Mouse (Mus musculus): ENCODE data around the gene Pcnx. TPM values are rescaled to one million over a fixed set of nuclear protein-coding genes. Genes with fewer than 3 reads are reported as not detected.

Gene Pcnx
- total and polyA plus RNA-seq, 2 experiments from 2014 or later: 7.8 to 42.4 TPM

- no peaks in the 10 kb centered on the region for H3K27me3 ChIP-seq (ENCODE audit: insufficient read depth, low read length)
- no peak overlapping the region for H3K9ac ChIP-seq (replicated peaks; ENCODE audit: low read length)
- no peaks in the 10 kb centered on the region for H3K9me3 ChIP-seq (ENCODE audit: low read length)
- 84% methylated on average over 4 of the region's 4 CpGs for WGBS
- H3K4me2 ChIP-seq (ENCODE audit: low read depth, low read length): no peak overlapping the region
- ATAC-seq (no peak), DNase-seq (ENCODE audit: low spot score) (no peak)
- H3K4me3 ChIP-seq (ENCODE audit: low read length): no peak overlapping the region
- no peaks in the 10 kb centered on the region for H3K36me3 ChIP-seq (ENCODE audit: insufficient read depth, low read length)
- no peak for TF ChIP-seq CTCF (IDR thresholded peaks at IDR 0.05; ENCODE audit: low read depth)
- H3K4me1 ChIP-seq (ENCODE audit: insufficient read depth, low read length): no peaks in the 10 kb centered on the region
- H3K27ac ChIP-seq: no peak overlapping the region
Measured at GRCm38 (mm10) chr12:81822176-81822575, 37.6 kb upstream of the Pcnx start.

DNA sequence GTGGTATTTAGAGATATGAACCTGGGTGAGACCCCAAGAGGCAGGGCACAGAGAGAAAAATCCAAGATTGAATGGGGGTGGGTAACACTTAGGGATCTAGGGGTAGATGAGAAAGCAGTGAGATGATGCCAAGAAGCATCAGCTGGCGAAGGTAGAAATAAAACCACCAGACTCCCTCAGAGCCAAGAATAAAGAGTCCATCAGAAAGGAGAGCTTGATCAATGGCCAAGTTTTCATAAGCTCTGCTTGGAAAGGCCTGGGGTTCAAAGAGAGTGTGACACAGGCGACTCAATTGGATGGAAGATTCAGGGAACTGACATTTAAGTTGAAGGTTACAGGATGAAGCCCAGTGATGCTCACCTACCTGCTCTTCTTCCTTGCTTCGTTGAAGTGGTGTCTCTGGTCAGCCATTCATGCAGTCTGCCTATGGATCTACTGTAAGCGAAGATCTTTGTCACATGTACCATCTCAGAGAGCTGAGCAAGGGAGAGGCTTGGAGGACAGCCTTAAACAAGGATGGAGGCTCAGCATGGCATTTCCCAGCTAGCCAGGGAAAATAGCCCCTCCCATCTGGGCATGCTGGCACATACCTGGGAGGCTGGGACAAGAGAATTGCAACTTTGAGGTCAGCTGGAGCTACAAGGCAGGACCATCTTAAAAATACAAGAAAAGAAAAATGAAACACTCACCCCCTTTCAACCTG, 36.9 kb upstream of the Pcnx start:
- Histone ChIP-seq H3K4me2 (ENCODE audit: low read depth, low read length) (no peak overlapping the region), H3K27me3 (ENCODE audit: insufficient read depth, low read length) (no peaks in the 10 kb centered on the region), H3K4me1 (ENCODE audit: insufficient read depth, low read length) (no peaks in the 10 kb centered on the region), H3K4me3 (ENCODE audit: low read length) (no peak overlapping the region), H3K36me3 (ENCODE audit: insufficient read depth, low read length) (no peaks in the 10 kb centered on the region), H3K9me3 (ENCODE audit: low read length) (no peaks in the 10 kb centered on the region), H3K9ac (replicated peaks; ENCODE audit: low read length) (no peak overlapping the region), H3K27ac (no peak overlapping the region)
- no peak for ATAC-seq
- no peak for TF ChIP-seq CTCF (IDR thresholded peaks at IDR 0.05; ENCODE audit: low read depth)
- WGBS: 84% methylated on average over 4 of the region's 4 CpGs
- no peak for DNase-seq (ENCODE audit: low spot score)

DNA sequence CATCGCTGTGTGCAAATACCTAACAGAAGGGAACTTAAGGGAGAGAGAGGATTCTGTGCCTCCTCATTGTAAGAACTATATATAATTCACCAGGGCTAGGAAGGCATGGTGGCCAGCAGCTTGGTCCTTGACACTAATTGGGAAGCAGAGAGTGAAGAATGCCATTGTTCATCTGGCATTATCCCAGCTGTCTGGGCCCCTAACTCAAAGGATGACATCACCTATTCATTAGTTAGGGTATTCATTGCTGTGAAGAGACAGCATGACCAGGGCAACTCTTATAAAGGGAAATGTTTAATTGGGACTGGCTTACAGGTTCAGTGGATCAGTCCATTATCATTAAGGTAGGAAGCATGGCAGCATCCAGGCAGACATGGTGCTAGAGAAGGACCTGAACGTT, 31.5 kb upstream of the Pcnx start:
- H3K4me2 ChIP-seq (ENCODE audit: low read depth, low read length): no peak overlapping the region
- WGBS: 75% methylated on average over 2 of the region's 2 CpGs
- H3K4me3 ChIP-seq (ENCODE audit: low read length): no peak overlapping the region
- no peaks in the 10 kb centered on the region for H3K27me3 ChIP-seq (ENCODE audit: insufficient read depth, low read length)
- ATAC-seq (no peak), DNase-seq (ENCODE audit: low spot score) (no peak)
- no peak for TF ChIP-seq CTCF (IDR thresholded peaks at IDR 0.05; ENCODE audit: low read depth)
- H3K36me3 ChIP-seq (ENCODE audit: insufficient read depth, low read length): no peaks in the 10 kb centered on the region
- no peaks in the 10 kb centered on the region for H3K4me1 ChIP-seq (ENCODE audit: insufficient read depth, low read length)
- no peak overlapping the region for H3K27ac ChIP-seq
- H3K9me3 ChIP-seq (ENCODE audit: low read length): no peaks in the 10 kb centered on the region
- H3K9ac ChIP-seq (replicated peaks; ENCODE audit: low read length): no peak overlapping the region

DNA sequence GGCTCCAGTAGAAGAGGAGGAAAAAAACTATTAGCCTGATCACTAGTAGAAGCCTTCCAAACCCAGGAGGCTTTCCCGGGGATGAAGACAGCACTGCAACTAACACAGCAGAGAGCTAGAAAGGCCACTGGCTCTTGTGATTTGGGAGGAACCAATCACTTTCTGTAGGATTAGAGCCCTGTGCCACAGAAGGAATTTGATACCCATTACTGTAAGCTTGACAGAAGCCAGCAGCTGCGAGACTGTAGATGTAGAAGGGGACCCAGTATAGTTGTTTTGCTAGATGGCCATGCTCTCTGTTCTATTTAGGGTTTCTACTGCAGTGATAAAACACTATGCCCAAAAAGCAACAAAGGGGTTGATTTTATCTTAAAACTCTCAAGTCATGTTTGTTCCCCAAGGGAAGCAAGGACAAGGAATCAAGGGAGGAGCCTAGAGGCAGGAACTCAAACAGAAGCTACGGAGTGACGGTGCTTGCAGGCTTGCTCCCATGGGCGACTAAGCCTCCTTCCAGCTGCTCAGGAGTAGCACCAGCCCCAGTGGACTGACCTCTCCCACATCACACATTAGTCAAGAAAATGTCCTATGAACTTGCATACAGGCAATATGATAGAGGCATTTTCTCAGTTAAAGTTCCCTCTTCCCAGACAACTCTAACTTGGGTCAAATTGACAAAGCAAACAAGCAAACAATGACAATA, 27.6 kb upstream of the Pcnx start:
- ATAC-seq: no peak
- TF ChIP-seq CTCF (IDR thresholded peaks at IDR 0.05; ENCODE audit: low read depth): no peak
- no peak overlapping the region for H3K9ac ChIP-seq (replicated peaks; ENCODE audit: low read length)
- no peaks in the 10 kb centered on the region for H3K36me3 ChIP-seq (ENCODE audit: insufficient read depth, low read length)
- no peaks in the 10 kb centered on the region for H3K4me1 ChIP-seq (ENCODE audit: insufficient read depth, low read length)
- no peaks in the 10 kb centered on the region for H3K27me3 ChIP-seq (ENCODE audit: insufficient read depth, low read length)
- no peaks in the 10 kb centered on the region for H3K9me3 ChIP-seq (ENCODE audit: low read length)
- H3K27ac ChIP-seq: no peak overlapping the region
- no peak for DNase-seq (ENCODE audit: low spot score)
- 70% methylated on average over 5 of the region's 5 CpGs for WGBS
- no peak overlapping the region for H3K4me2 ChIP-seq (ENCODE audit: low read depth, low read length)
- H3K4me3 ChIP-seq (ENCODE audit: low read length): no peak overlapping the region

GRCm38 (mm10) chr12:81833094-81833493, 26.7 kb upstream of the Pcnx start:
- no peaks in the 10 kb centered on the region for H3K36me3 ChIP-seq (ENCODE audit: insufficient read depth, low read length)
- ATAC-seq (no peak), DNase-seq (ENCODE audit: low spot score) (no peak)
- no peaks in the 10 kb centered on the region for H3K27me3 ChIP-seq (ENCODE audit: insufficient read depth, low read length)
- no peak overlapping the region for H3K9ac ChIP-seq (replicated peaks; ENCODE audit: low read length)
- H3K9me3 ChIP-seq (ENCODE audit: low read length): no peaks in the 10 kb centered on the region
- no peak for TF ChIP-seq CTCF (IDR thresholded peaks at IDR 0.05; ENCODE audit: low read depth)
- no peak overlapping the region for H3K4me2 ChIP-seq (ENCODE audit: low read depth, low read length)
- WGBS: 96% methylated on average over 2 of the region's 2 CpGs
- no peak overlapping the region for H3K27ac ChIP-seq
- H3K4me1 ChIP-seq (ENCODE audit: insufficient read depth, low read length): no peaks in the 10 kb centered on the region
- H3K4me3 ChIP-seq (ENCODE audit: low read length): no peak overlapping the region

- Histone ChIP-seq H3K9me3 (ENCODE audit: low read length) (no peaks in the 10 kb centered on the region), H3K27ac (no peak overlapping the region), H3K9ac (replicated peaks; ENCODE audit: low read length) (no peak overlapping the region), H3K4me3 (ENCODE audit: low read length) (no peak overlapping the region), H3K36me3 (ENCODE audit: insufficient read depth, low read length) (no peaks in the 10 kb centered on the region), H3K4me2 (ENCODE audit: low read depth, low read length) (no peak overlapping the region), H3K27me3 (ENCODE audit: insufficient read depth, low read length) (no peaks in the 10 kb centered on the region), H3K4me1 (ENCODE audit: insufficient read depth, low read length) (no peaks in the 10 kb centered on the region)
- DNase-seq (ENCODE audit: low spot score) (no peak), ATAC-seq (no peak)
- WGBS: 78% methylated on average over 8 of the region's 8 CpGs
- peak; percentile 24 for TF ChIP-seq CTCF (IDR thresholded peaks at IDR 0.05; ENCODE audit: low read depth)
Measured at GRCm38 (mm10) chr12:81836162-81836561, 23.7 kb upstream of the Pcnx start.

GRCm38 (mm10) chr12:81837463-81837862, 22.4 kb upstream of the Pcnx start:
- Histone ChIP-seq H3K27me3 (ENCODE audit: insufficient read depth, low read length) (no peaks in the 10 kb centered on the region), H3K27ac (no peak overlapping the region), H3K4me2 (ENCODE audit: low read depth, low read length) (no peak overlapping the region), H3K4me1 (ENCODE audit: insufficient read depth, low read length) (no peaks in the 10 kb centered on the region), H3K36me3 (ENCODE audit: insufficient read depth, low read length) (no peaks in the 10 kb centered on the region), H3K4me3 (ENCODE audit: low read length) (no peak overlapping the region), H3K9me3 (ENCODE audit: low read length) (no peaks in the 10 kb centered on the region), H3K9ac (replicated peaks; ENCODE audit: low read length) (no peak overlapping the region)
- DNase-seq (ENCODE audit: low spot score) (no peak), ATAC-seq (no peak)
- no peak for TF ChIP-seq CTCF (IDR thresholded peaks at IDR 0.05; ENCODE audit: low read depth)
- WGBS: 64% methylated on average over 5 of the region's 5 CpGs

All from hindbrain, postnatal 0 days (tissue).